Mouse (Mus musculus) v-Abl transformed pro-B cells (cell line): ENCODE data around the gene 4933406M09Rik.

Source experiments
- in situ Hi-C, 2 experiments: fragments of 400-800 bp; cut with MboI; formaldehyde crosslinking; loops; one replicate each; pipeline ENCODE4 v1.15.1; 2025; ENCODE audit not compliant: unreplicated experiment in 2 of 2

Gene 4933406M09Rik

DNA sequence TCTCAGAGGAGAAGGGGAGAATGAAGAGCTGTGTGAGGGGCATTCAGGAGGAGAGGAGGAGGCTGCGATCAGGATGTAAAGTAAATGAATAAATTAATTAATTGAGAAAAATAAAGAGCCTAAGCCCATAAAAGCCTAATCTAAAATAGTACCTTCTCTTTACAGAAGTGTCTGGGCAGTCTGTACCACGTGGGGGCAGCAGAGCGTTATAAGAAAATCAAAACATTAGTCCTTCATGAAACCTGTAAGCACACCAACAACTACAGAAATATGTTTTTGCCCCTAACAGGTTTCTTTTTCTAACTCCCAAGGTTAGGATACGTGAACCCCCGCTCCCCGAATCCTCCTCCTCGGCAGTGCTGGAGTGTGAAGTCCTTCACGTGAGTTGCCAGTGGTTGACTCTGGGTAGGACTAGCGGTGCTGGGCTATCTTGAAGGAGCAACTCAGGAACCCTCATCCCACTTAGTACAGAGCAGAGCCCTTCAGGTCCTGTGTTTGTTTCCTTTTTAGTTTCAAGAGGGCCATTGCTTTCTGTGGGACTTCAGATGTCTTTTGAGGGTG is 16.9 kb upstream of the 4933406M09Rik start:
- in situ Hi-C loops: loop anchor here (10.0 to 25.0 kb wide), 5 partner anchors 46 to 736 kb away; partner anchors contain the start of genes Adipor1 (in 1 of the 2), Klhl12 (in 1 of the 2) and Lgr6 (in 1 of the 2)

- in situ Hi-C loops: loop anchor here (10.0 to 25.0 kb wide), 2 partner anchors 231 to 488 kb away; no protein-coding TSS in a partner anchor
Observed at GRCm38 (mm10) chr1:134374124-134374523, 11.6 kb upstream of the 4933406M09Rik start.

DNA sequence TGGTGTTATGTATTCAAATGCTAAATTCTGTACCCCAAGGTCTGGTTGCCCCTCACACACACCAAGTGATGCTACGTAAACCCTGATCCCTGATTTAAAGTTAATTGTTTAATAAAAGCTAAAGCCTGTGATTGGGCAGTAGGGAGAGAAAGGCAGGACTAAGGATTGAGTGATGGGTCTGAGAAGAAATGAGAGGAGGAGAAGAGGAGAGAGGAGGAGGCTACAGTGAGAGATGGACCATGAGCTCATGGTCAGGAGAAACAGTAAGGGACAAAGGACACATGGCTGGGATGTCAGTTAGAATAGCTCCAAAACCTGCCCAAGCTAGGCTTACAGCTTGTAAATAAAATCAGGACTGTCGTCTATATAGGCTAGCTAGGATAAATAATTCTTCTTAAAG is 4.7 kb upstream of the 4933406M09Rik start:
- in situ Hi-C loops: no loop called here

DNA sequence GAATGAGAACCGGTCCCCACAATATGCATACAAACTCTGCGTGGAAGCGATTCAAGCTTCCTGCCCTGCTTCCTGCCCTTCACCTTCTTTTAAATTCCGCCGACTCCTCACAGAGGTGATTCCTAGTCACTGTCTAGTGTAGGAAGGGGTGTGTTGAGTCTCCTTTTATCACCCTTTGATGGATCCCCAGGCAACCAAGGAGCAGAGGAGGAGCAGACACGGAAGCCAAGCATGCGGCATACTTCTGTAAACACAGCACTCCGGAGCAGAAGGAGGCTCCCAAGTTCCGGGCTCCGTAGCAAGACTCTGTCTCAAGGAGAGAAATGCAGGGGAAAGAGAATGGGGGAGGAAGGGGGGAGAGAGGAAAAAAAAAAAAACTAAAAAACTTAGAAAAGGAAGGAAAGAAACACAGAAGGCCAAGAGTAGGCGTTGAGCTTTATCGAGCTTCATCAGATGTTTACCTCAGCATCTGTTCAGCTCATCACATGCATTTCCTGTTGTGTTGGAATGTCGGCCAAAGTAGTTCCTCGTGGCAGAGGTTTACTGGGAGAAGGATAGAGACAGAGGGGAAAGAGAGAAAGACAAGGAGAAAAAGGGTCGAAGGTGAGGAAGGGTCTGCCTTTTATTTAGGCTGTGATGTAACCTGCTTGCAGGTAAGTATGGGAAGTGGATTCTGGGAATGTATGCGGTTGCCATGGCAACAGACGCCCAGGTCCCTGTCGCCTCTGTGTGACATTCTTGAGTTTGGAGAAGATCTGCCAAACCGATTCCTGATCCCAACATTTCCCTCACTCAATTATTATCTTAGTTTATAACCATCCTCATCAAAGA is 3.7 kb upstream of the 4933406M09Rik start:
- in situ Hi-C loops: no loop called here

- in situ Hi-C loops: no loop called here
Observed at GRCm38 (mm10) chr1:134384581-134384980, 1.2 kb upstream of the 4933406M09Rik start.

GRCm38 (mm10) chr1:134385176-134385575 is 564 bp upstream of the 4933406M09Rik start:
- in situ Hi-C loops: no loop called here

GRCm38 (mm10) chr1:134393827-134394226 is 8.1 kb downstream of the 4933406M09Rik start:
- in situ Hi-C loops: no loop called here

DNA sequence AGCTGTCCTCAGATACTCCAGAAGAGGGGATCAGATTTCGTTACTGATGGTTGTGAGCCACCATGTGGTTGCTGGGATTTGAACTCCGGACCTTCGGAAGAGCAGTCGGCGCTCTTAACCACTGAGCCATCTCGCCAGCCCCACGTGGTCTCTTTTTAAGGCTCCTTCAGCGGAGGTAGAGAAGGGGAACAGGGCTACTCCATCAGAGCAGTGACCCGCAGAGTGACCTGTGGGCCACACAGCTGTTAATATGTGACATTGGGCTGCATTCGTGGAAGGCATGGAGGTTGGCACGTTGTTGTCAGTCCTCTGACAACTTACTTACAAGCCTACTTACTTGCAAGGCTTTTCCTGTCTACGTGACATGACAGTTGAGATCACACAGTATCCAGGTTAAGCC is 12.5 kb downstream of the 4933406M09Rik start:
- in situ Hi-C loops: no loop called here

- in situ Hi-C loops: no loop called here
Observed at GRCm38 (mm10) chr1:134399735-134400134, 14.0 kb downstream of the 4933406M09Rik start.

DNA sequence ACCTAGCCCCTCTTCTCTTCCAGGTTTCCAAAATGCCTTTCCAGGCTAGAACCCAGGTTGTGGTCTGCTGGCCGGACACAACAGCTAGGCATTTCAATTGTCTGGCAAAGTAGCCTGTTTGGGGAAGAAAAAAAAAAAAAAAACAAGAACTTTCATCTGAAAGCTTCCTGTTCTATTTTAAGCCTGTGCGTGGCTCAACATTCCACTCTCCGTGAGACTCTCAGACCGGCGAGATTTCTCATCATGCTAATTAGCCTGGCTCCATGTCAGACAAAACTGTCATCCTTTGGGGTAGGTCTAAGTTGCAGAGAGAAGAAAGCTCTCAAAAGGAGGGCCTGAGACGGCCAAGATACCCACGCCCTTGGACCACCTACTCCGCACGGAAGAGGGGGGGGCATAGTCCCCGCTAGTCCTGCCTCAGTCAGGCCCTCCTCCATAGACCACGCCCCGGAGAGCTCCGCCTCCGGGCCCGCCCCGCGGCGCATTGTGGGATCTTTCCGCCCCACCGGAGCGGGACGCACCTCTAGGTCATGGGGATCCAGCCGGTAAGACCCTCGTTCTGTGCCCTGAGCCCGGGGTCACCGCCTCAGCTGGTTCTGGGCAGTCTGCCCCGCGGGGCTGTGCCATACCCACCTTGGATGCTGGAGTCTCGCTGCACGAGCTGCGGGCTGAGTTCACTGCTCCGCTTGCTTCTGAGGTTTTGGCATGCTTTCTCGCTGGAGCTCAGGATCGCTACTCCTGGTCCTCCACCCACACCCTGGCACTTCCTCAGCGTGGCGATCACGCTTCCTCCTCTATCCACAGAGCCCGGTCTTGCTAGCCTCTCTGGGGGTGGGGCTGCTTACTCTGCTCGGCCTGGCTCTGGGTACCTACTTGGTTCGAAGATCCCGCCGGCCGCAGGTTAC is 20.0 kb downstream of the 4933406M09Rik start, which contains the start of gene Cyb5r1:
Cyb5r1 (plus strand) TSS at position 51 of the 905 bp plus-strand sequence.
- in situ Hi-C loops: no loop called here

DNA sequence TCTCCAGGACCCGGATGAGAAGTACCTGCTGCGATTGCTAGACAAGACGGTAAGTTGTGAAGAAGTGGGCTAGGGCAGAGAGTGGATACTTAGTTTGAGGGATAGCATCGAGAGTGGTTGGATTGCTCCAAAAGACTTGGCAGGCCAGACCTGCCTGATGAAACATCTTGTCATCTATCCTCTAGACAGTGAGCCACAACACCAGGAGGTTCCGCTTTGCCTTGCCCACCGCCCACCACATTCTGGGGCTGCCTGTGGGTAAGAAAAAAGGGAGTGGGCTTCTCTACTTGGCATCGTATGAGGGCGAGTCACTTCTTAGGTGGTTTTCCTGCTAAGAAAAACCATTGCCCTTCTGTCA is 20.7 kb downstream of the 4933406M09Rik start:
- in situ Hi-C loops: no loop called here

DNA sequence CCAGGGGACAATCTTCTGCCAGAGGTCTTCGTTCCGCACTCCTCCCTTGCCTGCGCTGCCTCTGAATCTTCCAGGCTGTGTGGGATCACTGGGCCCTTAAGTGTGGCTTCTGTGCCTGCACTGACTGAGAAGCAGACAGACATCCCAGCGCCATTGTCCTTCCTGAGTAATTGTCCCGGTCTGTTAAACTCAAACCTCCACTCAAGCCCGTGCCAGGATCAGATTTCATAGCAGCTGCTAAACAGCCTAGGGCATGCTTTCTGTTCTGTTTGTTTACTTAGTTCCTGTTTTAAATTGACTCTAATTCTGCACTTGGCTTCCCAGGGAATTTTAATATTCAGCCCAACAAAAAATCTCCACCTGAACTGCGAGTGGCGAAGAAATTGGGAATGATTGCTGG is 22.3 kb downstream of the 4933406M09Rik start:
- in situ Hi-C loops: no loop called here

DNA sequence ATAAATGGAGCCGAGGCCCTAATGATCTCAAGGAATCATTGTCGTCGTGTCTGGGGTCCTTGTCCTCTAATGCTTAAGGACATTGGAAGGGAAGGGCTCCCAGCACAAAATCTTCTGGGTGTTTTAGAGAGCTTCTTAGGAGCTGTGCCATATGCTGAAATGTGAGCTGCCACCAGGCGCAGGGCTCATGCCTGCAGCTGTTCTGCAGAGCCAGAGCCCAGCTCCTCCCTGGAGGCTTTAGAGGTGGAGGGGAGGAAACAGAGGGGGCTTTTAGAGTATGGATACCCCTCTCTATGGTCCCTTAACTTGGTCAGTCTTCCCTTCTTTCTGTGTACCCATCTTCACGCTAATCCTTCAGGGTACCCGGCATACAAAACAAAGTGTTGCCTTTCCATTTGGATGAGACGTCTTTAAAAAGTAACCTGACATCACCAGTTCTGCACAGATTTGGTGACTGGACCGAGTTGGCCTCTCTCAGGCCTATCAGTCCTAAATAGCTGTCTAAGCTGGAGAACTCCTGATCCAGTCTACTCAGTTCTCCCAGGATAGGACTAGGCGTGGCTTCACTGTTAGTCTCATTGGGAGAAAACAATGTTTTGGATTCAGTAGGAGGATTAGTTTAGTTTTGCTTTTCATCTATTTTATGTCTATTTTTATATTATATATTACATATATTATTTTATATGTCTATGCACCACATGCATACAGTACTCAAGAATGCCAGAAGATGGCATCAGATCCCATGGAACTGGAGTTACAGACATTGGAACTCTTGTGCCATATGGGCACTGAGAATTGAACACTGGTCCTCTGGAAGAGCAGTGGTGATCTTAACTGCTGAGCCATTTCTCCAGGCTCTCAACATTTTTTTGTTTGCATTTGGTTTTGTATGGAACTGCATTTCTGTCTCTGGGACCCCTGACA is 26.2 kb downstream of the 4933406M09Rik start:
- in situ Hi-C loops: loop anchor here in 1 of 2 experiments (10.0 kb wide), 1 partner anchor 47 kb away; the partner anchor contains the start of gene Tmem183a

DNA sequence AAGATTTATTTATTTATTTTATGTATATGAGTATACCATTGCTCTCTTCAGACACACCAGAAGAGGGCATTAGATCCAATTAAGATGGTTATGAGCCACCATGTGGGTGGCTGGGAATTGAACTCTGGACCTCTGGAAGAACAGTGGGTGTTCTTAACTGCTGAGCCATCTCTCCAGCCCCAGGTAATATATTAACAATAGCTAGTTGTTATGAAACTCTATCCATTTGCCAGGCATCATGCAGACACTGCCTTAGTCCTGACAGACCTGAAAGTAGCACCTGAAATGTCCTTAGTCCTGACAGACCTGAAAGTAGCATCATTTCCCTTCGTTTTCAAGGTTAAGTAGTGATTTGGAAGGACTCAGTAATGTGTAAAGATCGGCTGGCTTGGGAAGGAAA is 28.3 kb downstream of the 4933406M09Rik start:
- in situ Hi-C loops: loop anchor here in 1 of 2 experiments (10.0 kb wide), 1 partner anchor 49 kb away; the partner anchor contains the start of gene Tmem183a

GRCm38 (mm10) chr1:134414501-134415167 is 28.9 kb downstream of the 4933406M09Rik start:
- in situ Hi-C loops: loop anchor here (5.0 to 10.0 kb wide), 2 partner anchors 50 to 52 kb away; partner anchors contain the start of gene Tmem183a (in 2 of the 2)

DNA sequence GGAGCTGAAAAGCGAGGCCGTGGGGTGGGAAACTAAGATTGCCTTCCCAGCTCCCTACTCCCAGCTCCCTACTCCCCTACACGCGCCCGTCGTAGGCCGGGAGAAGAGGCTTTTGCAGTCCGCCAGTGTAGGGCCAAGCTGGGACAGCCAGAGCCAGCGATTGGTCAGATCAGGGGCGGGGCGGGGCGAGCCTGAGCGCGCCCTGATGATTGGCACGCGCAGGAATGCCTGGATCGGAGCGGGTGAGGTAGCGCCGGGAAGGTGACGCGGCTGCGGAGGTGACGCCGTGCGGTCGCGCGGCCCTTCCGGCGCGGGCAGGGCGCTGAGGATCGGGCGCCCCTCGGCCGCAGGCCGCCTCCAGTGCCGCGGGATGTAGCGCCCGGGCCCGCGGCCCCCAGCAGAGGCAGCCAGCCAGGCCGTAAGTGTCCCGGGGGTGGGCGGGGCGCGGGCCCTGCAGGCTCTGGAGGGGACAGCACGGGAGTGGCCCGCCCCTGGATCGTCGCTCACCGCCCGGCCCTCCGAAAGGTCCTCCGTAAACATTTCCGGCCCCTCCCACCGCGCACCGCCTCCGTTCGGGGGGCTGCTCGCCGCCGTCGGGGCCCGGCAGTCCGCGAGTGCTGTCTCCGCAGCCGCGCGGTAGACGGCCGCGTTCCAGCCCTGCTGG is 29.6 kb downstream of the 4933406M09Rik start, which contains the start of gene Adipor1:
Adipor1 (plus strand) TSS at position 211 of the 664 bp plus-strand sequence.
- in situ Hi-C loops: loop anchor here (5.0 to 10.0 kb wide), 2 partner anchors 50 to 53 kb away; partner anchors contain the start of gene Tmem183a (in 2 of the 2)

DNA sequence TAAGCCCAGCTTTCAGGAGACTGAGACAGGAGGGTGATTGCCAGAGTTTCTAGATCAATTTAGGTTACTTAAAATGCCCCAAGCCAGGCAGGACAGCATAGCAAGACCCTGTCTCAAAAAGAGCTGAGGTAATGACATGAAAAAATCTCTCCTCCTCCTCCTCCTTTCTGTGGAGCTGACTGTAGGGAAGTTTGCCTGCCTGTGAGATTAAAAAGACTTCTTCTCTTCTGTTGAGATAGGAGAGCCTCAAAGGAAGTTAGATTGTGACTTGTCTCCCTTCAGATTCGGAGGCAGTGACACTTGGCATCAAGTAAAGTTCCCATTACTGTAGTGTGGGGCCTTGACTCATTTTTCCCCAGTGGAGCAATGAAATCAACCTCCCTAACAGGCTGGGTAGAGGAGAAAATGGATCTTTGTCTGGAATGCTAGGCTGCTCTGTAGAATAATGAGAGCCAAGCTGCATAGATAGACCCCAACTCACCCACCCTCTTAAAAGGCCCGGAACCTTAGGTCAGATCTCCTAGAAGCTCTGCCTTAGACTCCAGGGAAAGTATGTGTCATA is 32.8 kb downstream of the 4933406M09Rik start:
- in situ Hi-C loops: loop anchor here (5.0 to 10.0 kb wide), 2 partner anchors 54 to 56 kb away; partner anchors contain the start of gene Tmem183a (in 2 of the 2)

- in situ Hi-C loops: loop anchor here (5.0 to 10.0 kb wide), 2 partner anchors 54 to 57 kb away; partner anchors contain the start of gene Tmem183a (in 2 of the 2)
Observed at GRCm38 (mm10) chr1:134419176-134419575, 33.4 kb downstream of the 4933406M09Rik start.
